Mouse (Mus musculus) embryonic fibroblast, embryonic 13.5 days (primary cell): ENCODE data around the gene Ralgps2.

Experiments
- CTCF ChIP-seq: IDR thresholded peaks from 2 replicates; pipeline ENCODE4 v1.5.1; 2011; ENCODE audit warnings: mild to moderate bottlenecking, control low read depth, low read length, moderate library complexity, borderline replicate concordance; ENCODE audit not compliant: insufficient read depth
- POLR2A ChIP-seq: IDR thresholded peaks from 2 replicates; pipeline ENCODE4 v1.6.1; 2011; ENCODE audit warnings: low read depth, mild to moderate bottlenecking, control low read depth, low read length, moderate library complexity

DNA sequence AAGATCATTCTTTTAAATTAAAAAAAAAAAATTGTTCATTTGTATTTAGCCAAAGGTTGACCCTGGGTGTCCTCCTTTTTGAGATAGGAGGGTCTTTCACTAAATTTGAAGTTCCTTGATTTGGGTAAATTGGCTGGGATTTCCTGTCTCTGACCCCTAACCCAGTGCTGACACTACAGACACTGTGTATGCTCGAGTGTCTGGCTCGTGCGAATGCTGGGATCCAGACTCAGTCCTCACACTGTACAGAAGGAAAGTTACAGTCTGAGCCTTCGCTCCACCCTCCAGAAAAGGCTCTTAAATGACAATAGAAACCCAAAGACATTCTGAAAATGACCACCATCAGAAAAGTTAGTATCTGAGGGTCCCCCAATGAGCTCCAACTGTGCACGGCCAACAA is 86.6 kb downstream of the Ralgps2 start:
- TF ChIP-seq POLR2A, result no peak
- TF ChIP-seq CTCF, result no peak
